Comparison of ENCODE assay signal across 9 mouse cellular contexts in genomic region chr14:16366986-16367385, GRCm38 (mm10). TPM values are rescaled to one million over a fixed set of nuclear protein-coding genes. Genes with fewer than 3 reads are reported as not detected.
DNase-seq lines count a peak whose midpoint lies in the region; ATAC-seq and TF ChIP-seq lines count a peak whose summit lies in the region.
"Had no signal": no experiment of that assay in that cellular context is flagged by ENCODE, and none has a peak within 500 bp of the region (broad histone marks: within the 10 kb centered on the region; RNA-seq: fewer than 3 reads in every experiment).

No protein-coding gene starts in this region.

- ATAC-seq in embryonic facial prominence, embryonic 14.5 days (ENCODE audit: low read depth): no peak
- no peak for ATAC-seq in intestine, embryonic 15.5 days
- ATAC-seq in neural tube, embryonic 12.5 days (ENCODE audit: low FRiP score, low read depth): no peak

- H3K4me1 ChIP-seq in lung, adult 2 months (ENCODE audit: control insufficient read depth, insufficient read depth, low read length): peaks cover 13% of the 10 kb centered on the region
- H3K4me1 ChIP-seq in embryonic facial prominence, embryonic 14.5 days (ENCODE audit: control insufficient read depth, insufficient read depth, low read length): peaks cover 20% of the 10 kb centered on the region
- H3K4me1 ChIP-seq in intestine, embryonic 15.5 days (replicated peaks): peaks cover 8% of the 10 kb centered on the region; the same call in 1 of the 2 replicates
- H3K4me1 ChIP-seq in neural tube, embryonic 12.5 days: peaks cover 14% of the 10 kb centered on the region

- H3K9me3 ChIP-seq in embryonic facial prominence, embryonic 14.5 days (ENCODE audit: control insufficient read depth, low read length): no peaks in the 10 kb centered on the region
- H3K9me3 ChIP-seq in intestine, embryonic 15.5 days: no peaks in the 10 kb centered on the region
- no peaks in the 10 kb centered on the region for H3K9me3 ChIP-seq in neural tube, embryonic 12.5 days

- peak overlapping the region; percentile 70 for H3K4me2 ChIP-seq in embryonic facial prominence, embryonic 14.5 days (ENCODE audit: low read depth, low read length)
- H3K4me2 ChIP-seq in intestine, embryonic 15.5 days (replicated peaks): peak overlapping the region; percentile 68
- H3K4me2 ChIP-seq in neural tube, embryonic 12.5 days (replicated peaks): peak overlapping the region; percentile 81

- no peaks in the 10 kb centered on the region for H3K27me3 ChIP-seq in embryonic facial prominence, embryonic 14.5 days (replicated peaks; ENCODE audit: control insufficient read depth, insufficient read depth, low read length)
- no peaks in the 10 kb centered on the region for H3K27me3 ChIP-seq in intestine, embryonic 15.5 days (replicated peaks)
- H3K27me3 ChIP-seq in neural tube, embryonic 12.5 days (replicated peaks): no peaks in the 10 kb centered on the region

- WGBS in lung, adult 2 months: 21% methylated on average over 2 of the region's 2 CpGs
- 38% methylated on average over 2 of the region's 2 CpGs for WGBS in embryonic facial prominence, embryonic 14.5 days
- WGBS in intestine, embryonic 15.5 days: 43% methylated on average over 2 of the region's 2 CpGs
- 55% methylated on average over 2 of the region's 2 CpGs for WGBS in neural tube, embryonic 12.5 days

- no peak overlapping the region for H3K27ac ChIP-seq in embryonic facial prominence, embryonic 14.5 days (replicated peaks; ENCODE audit: low read depth, low read length)
- no peak overlapping the region for H3K27ac ChIP-seq in intestine, embryonic 15.5 days
- H3K27ac ChIP-seq in neural tube, embryonic 12.5 days: no peak overlapping the region

- peak overlapping the region; percentile 99 for H3K9ac ChIP-seq in embryonic facial prominence, embryonic 14.5 days (ENCODE audit: low read depth, low read length)
- no peak overlapping the region for H3K9ac ChIP-seq in intestine, embryonic 15.5 days
- peak overlapping the region; percentile 99 for H3K9ac ChIP-seq in neural tube, embryonic 12.5 days

- TF ChIP-seq CTCF in lung, adult 2 months (IDR thresholded peaks at IDR 0.05; ENCODE audit: insufficient read depth, low read length): no peak

- H3K36me3 ChIP-seq in embryonic facial prominence, embryonic 14.5 days (ENCODE audit: control insufficient read depth, insufficient read depth, low read length): no peaks in the 10 kb centered on the region
- H3K36me3 ChIP-seq in intestine, embryonic 15.5 days: 0 out of 2 replicates have a peak, but pooled peaks cover 3% of the 10 kb centered on the region
- peaks cover 3% of the 10 kb centered on the region; the same call in 1 of the 2 replicates for H3K36me3 ChIP-seq in neural tube, embryonic 12.5 days

- no peak for TF ChIP-seq POLR2A in lung, adult 2 months (IDR thresholded peaks at IDR 0.05; ENCODE audit: borderline replicate concordance, extremely low read depth, low read depth, low read length)

- DNase-seq in lung, adult 2 months: no peak
- DNase-seq in lung, postnatal 4 days: no peak
- DNase-seq in embryonic facial prominence, embryonic 14.5 days (ENCODE audit: low spot score): no peak
- DNase-seq in layer of hippocampus, postnatal 36 days: no peak
- no peak for DNase-seq in ovary, postnatal 36 days (ENCODE audit: low spot score)
- DNase-seq in spleen, postnatal 36 days (ENCODE audit: low spot score in 2 of 2): no peak
- DNase-seq: kidney, postnatal 10 days had no signal

- peak overlapping the region; percentile 10 for H3K4me3 ChIP-seq in lung, adult 2 months (replicated peaks; ENCODE audit: extremely low read depth, low read depth, low read length)
- peak overlapping the region; percentile 94 for H3K4me3 ChIP-seq in embryonic facial prominence, embryonic 14.5 days (ENCODE audit: low read depth, low read length)
- H3K4me3 ChIP-seq in intestine, embryonic 15.5 days (replicated peaks): peak overlapping the region; percentile 97
- peak overlapping the region; percentile 97 for H3K4me3 ChIP-seq in neural tube, embryonic 12.5 days

RNA-seq across cellular contexts. Expression of gene Top2b, which starts 2.0 kb away (rescaled TPM):
- 8.1 and 14.9 TPM in 2 replicates for polyA plus RNA-seq in lung, adult 2 months (2012; rRNA removed)
- 80.2 and 80.5 TPM in 2 replicates for polyA plus RNA-seq in embryonic facial prominence, embryonic 14.5 days (2014; fragmentation: Nextera tagmentation; extraction: Ambion mirVana)
- 33.3 and 43.3 TPM in 2 replicates for polyA plus RNA-seq in intestine, embryonic 15.5 days (2015; fragmentation: Nextera tagmentation; extraction: Ambion mirVana)
- 126 and 169 TPM in 2 replicates for polyA plus RNA-seq in neural tube, embryonic 12.5 days (2016; fragmentation: Nextera tagmentation; extraction: Ambion mirVana)
- 10 to 100 TPM; 93.1 to 94.6 TPM for total RNA-seq in layer of hippocampus, postnatal 36 days (2021)

Comparison
In these comparisons a context has a peak if more than half of its experiments do, and no peak if none do; other contexts are left out.
1. H3K4me3 ChIP-seq: peak in every context shown above with its lines; median percentile 97 in intestine, embryonic 15.5 days; 97 in neural tube, embryonic 12.5 days; 94 in embryonic facial prominence, embryonic 14.5 days; 10 in lung, adult 2 months.